Mouse (Mus musculus) frontal cortex, postnatal 10 days (tissue): ENCODE measurements around the gene Tktl2.

Experiments used
- DNase-seq, 2 experiments: peaks; one replicate each; pipeline ENCODE4 v3.0.0; 2022; ENCODE audit warnings: low spot score in 2 of 2, mixed read lengths in 1 of 2

Gene Tktl2

GRCm38 (mm10) chr8:66511537-66511936 is at the start of gene Tktl2:
Gene Tktl2 (plus strand): TSS chr8:66511756.
- no peak for DNase-seq

GRCm38 (mm10) chr8:66469821-66470220 is 41.7 kb upstream of the Tktl2 start:
- DNase-seq, result no peak

GRCm38 (mm10) chr8:66476880-66477279 is 34.7 kb upstream of the Tktl2 start:
- no peak for DNase-seq

- peak; percentile 72 to 80 for DNase-seq
Measured at GRCm38 (mm10) chr8:66486084-66486763, 25.3 kb upstream of the Tktl2 start, which contains the start of gene Tma16. Gene Tma16 (minus strand): TSS chr8:66486530.

GRCm38 (mm10) chr8:66488556-66488955 is 23.0 kb upstream of the Tktl2 start:
- DNase-seq, result no peak

- no peak for DNase-seq
Measured at GRCm38 (mm10) chr8:66490624-66491023, 20.9 kb upstream of the Tktl2 start.

GRCm38 (mm10) chr8:66494496-66494895 is 17.1 kb upstream of the Tktl2 start:
- DNase-seq, result no peak

GRCm38 (mm10) chr8:66495726-66496125 is 15.8 kb upstream of the Tktl2 start:
- peak; percentile 26 to 75 for DNase-seq

- peak in 1 of 2 experiments; percentile 20 for DNase-seq
Measured at GRCm38 (mm10) chr8:66496998-66497577, 14.5 kb upstream of the Tktl2 start.

GRCm38 (mm10) chr8:66503381-66503780 is 8.2 kb upstream of the Tktl2 start:
- no peak for DNase-seq

GRCm38 (mm10) chr8:66519149-66519548 is 7.6 kb downstream of the Tktl2 start:
- DNase-seq, result no peak

GRCm38 (mm10) chr8:66520576-66520975 is 9.0 kb downstream of the Tktl2 start:
- DNase-seq, result no peak

- no peak for DNase-seq
Measured at GRCm38 (mm10) chr8:66550092-66550491, 38.5 kb downstream of the Tktl2 start.
